Mouse (Mus musculus) liver, embryonic 11.5 days (tissue): ENCODE data around the gene Mical2. TPM values are rescaled to one million over a fixed set of nuclear protein-coding genes. Genes with fewer than 3 reads are reported as not detected.

Experiments
- ATAC-seq: fragments of 200-750 bp; cut with Nextera tagmentation; replicated peaks from 2 replicates; pipeline ENCODE4 v1.8.0; 2017; ENCODE audit warnings: moderate number of reproducible peaks, mild to moderate bottlenecking, moderate TSS enrichment, moderate library complexity; ENCODE audit not compliant: low FRiP score
- DNase-seq: peaks from one replicate; pipeline ENCODE4 v3.0.0-alpha.2; 2017; ENCODE audit warnings: low spot score
- H3K27ac ChIP-seq: fragments of 300-500 bp; sonication (generic); 2 replicates; pipeline ENCODE4 v1.5.1; 2014; ENCODE audit warnings: mild to moderate bottlenecking, low read depth, low read length, control low read depth
- H3K27me3 ChIP-seq: fragments of 300-500 bp; sonication (generic); replicated peaks from 2 replicates; pipeline ENCODE4 v1.6.1; 2014; ENCODE audit warnings: low read length, mixed read lengths; ENCODE audit not compliant: control insufficient read depth, insufficient read depth
- H3K36me3 ChIP-seq: fragments of 300-500 bp; sonication (generic); 2 replicates; pipeline ENCODE4 v1.6.1; 2014; ENCODE audit warnings: mild to moderate bottlenecking, low read length, moderate library complexity, mixed read lengths; ENCODE audit not compliant: control insufficient read depth, insufficient read depth
- H3K4me1 ChIP-seq: fragments of 300-500 bp; sonication (generic); replicated peaks from 2 replicates; pipeline ENCODE4 v1.6.1; 2014; ENCODE audit warnings: low read length, mixed read lengths; ENCODE audit not compliant: control insufficient read depth, insufficient read depth
- H3K4me2 ChIP-seq: fragments of 300-500 bp; sonication (generic); 2 replicates; pipeline ENCODE4 v1.6.1; 2014; ENCODE audit warnings: mild to moderate bottlenecking, control low read depth, moderate library complexity
- H3K4me3 ChIP-seq: fragments of 300-500 bp; sonication (generic); 2 replicates; pipeline ENCODE4 v1.5.1; 2014; ENCODE audit warnings: low read depth, low read length, control low read depth
- H3K9ac ChIP-seq: fragments of 300-500 bp; sonication (generic); 2 replicates; pipeline ENCODE4 v1.6.1; 2014; ENCODE audit warnings: low read depth, low read length, control low read depth
- H3K9me3 ChIP-seq: fragments of 300-500 bp; sonication (generic); 2 replicates; pipeline ENCODE4 v1.6.1; 2016; ENCODE audit warnings: low read length, inconsistent platforms, mixed read lengths; ENCODE audit not compliant: control insufficient read depth
- WGBS: fragments of 180-500 bp; shearing (Covaris S2); extraction: QIAGEN DNeasy Blood & Tissue Kit; methylation state at CpG from one replicate; pipeline ENCODE4 v1.1.7; 2014; 5-methylcytosine and 5-hydroxymethylcytosine counted together
- polyA plus RNA-seq: library from polyadenylated mRNA; unstranded; fragments of >200 nt; fragmentation: Nextera tagmentation; extraction: Ambion mirVana; gene quantifications from 2 replicates; pipeline ENCODE4 v1.2.1, GENCODE M21; 2014

The Mical2 gene
- polyA plus RNA-seq, 1 experiment from 2014 or later = 9.3 TPM

DNA sequence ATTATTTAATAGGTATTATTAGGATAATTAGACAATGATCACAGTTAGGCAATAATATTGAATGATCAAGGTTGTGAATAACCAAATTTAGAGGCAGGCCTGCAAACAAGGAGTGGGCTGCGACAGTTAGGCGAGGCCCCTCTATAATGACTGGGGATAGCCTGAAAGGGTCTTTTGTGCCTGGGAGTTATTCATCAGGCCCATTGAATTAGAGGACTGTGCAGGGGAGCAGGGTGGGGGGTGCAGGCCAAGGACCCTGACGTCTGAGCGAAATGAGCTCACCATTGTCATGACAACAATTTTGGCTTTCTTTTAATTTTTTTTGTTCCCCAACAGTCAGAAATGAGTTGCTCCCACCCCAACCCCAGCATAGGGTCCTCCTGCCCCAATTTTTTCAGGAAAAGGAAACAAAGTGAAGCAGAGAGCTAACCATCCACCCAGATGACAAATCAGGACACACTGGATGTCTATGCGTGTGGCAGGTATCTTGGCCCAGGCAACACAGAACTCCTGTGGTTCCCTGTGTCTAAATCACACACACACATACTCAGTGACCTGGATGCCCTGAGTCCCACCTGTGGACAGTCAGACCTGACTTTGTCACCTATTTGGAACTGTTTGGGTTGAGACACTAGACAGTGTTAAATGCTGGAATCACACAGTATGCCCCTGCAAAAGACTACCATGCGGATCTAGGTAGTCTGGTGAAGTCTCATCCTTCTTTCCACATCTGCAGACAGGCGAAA is 173.9 kb downstream of the Mical2 start:
- no peak overlapping the region for H3K4me2 ChIP-seq
- DNase-seq (no peak), ATAC-seq (no peak)
- WGBS = 72% methylated on average over 7 of the region's 7 CpGs
- H3K4me1 ChIP-seq = no peaks in the 10 kb centered on the region
- no peaks in the 10 kb centered on the region for H3K9me3 ChIP-seq
- H3K27me3 ChIP-seq = no peaks in the 10 kb centered on the region
- no peaks in the 10 kb centered on the region for H3K36me3 ChIP-seq
- H3K27ac ChIP-seq = no peak overlapping the region
- no peak overlapping the region for H3K9ac ChIP-seq
- no peak overlapping the region for H3K4me3 ChIP-seq

DNA sequence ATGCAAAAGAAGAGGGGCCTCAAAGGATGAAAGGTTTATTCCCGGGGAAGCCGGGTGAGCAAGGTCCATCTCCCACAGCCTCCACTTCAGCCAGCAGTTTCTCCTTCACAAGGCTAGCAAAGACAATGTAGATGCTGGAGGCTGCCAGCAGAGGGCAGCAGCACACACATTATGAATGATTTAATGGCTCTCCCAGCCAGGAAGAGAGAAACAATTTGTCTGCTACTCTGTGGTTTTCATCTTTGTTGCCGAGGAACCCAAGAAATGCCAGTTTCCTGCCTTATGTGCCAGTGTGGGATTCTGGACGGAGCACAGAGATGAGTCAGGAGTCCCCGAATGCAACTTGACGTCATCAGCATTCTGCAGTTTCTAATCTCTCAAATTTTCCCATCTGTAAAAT is 174.5 kb downstream of the Mical2 start:
- WGBS = 46% methylated on average over 6 of the region's 6 CpGs
- H3K36me3 ChIP-seq = no peaks in the 10 kb centered on the region
- DNase-seq (peak; percentile 57), ATAC-seq (no peak)
- no peaks in the 10 kb centered on the region for H3K27me3 ChIP-seq
- H3K4me2 ChIP-seq = no peak overlapping the region
- no peaks in the 10 kb centered on the region for H3K9me3 ChIP-seq
- H3K9ac ChIP-seq = no peak overlapping the region
- H3K27ac ChIP-seq = no peak overlapping the region
- H3K4me3 ChIP-seq = no peak overlapping the region
- no peaks in the 10 kb centered on the region for H3K4me1 ChIP-seq

- Histone ChIP-seq H3K36me3 (no peaks in the 10 kb centered on the region), H3K9ac (no peak overlapping the region), H3K4me1 (no peaks in the 10 kb centered on the region), H3K27me3 (no peaks in the 10 kb centered on the region), H3K4me2 (no peak overlapping the region), H3K4me3 (no peak overlapping the region), H3K27ac (no peak overlapping the region), H3K9me3 (no peaks in the 10 kb centered on the region)
- WGBS = 70% methylated on average over 2 of the region's 2 CpGs
- no peak for ATAC-seq
- no peak for DNase-seq
These were observed 179.4 kb downstream of the Mical2 start for GRCm38 (mm10) chr7:112405061-112405460.

DNA sequence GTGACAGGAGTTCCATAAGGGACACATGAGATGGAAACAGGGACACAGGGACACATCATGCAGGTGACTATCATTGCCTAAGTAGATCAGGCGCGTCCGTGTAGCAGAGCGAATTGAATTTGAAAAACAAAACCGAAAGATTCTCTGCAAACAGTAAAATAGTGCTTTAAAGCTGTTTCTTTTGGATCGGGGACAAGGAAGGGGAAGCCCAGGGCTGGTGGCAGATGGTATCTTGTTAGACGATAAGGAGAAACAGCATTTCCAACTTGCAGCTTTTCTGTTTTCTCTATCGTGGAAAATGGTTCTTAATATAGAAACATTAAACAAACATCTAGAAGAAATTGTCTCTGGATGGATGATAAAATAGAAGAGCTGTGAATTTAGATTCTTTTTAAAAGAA is 179.9 kb downstream of the Mical2 start:
- ATAC-seq = no peak
- WGBS = 71% methylated on average over 8 of the region's 8 CpGs
- H3K27me3 ChIP-seq = no peaks in the 10 kb centered on the region

DNA sequence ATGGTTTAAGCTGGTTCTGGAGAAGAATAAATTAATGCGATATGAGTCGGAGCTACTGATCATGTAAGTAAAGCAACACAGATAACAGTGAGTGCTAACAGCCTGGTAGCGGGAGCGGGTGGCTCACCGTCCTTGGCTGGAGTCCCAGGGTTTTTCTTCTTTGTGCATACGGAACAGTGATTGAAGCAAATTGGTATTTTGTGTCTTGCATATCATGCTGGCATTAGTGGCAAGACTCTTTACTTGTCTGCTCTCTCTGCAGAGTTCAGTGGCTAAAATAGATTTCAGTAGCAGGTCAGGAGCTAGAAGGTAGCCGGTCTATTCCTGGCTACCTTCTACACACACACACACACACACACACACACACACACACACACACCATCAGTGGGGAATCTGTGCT is 181.9 kb downstream of the Mical2 start:
- Histone ChIP-seq H3K4me2 (no peak overlapping the region), H3K36me3 (no peaks in the 10 kb centered on the region), H3K27ac (no peak overlapping the region), H3K27me3 (no peaks in the 10 kb centered on the region), H3K4me3 (no peak overlapping the region), H3K4me1 (no peaks in the 10 kb centered on the region), H3K9ac (no peak overlapping the region), H3K9me3 (no peaks in the 10 kb centered on the region)
- WGBS = 74% methylated on average over 7 of the region's 7 CpGs
- ATAC-seq = no peak
- DNase-seq = no peak

More for the DNA sequence above, 179.9 kb downstream of the Mical2 start:
- Histone ChIP-seq H3K27ac (no peak overlapping the region), H3K4me1 (no peaks in the 10 kb centered on the region), H3K36me3 (no peaks in the 10 kb centered on the region), H3K4me2 (no peak overlapping the region), H3K9ac (no peak overlapping the region), H3K4me3 (no peak overlapping the region), H3K9me3 (no peaks in the 10 kb centered on the region)
- no peak for DNase-seq

DNA sequence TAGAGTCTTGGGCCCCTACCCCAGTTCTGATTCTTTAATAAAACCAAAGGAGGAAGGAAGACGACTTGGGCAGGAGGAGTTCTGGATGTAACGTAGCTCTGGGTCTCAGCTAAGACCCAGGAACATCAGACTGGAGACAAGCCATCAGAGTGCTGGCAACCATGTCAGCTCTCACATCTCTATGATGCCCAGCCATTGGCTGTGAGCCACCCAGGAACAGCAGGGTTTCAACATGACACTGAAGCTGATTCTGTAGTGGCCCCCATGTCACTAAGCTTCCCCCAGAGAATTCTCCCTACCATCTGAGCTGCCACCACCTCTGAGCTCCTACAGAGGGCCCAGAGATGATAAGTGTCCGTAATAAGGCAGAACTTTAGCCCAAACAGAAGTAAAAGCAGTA is 184.3 kb downstream of the Mical2 start:
- H3K36me3 ChIP-seq = no peaks in the 10 kb centered on the region
- no peak overlapping the region for H3K27ac ChIP-seq
- no peak overlapping the region for H3K4me2 ChIP-seq
- no peak overlapping the region for H3K9ac ChIP-seq
- no peaks in the 10 kb centered on the region for H3K27me3 ChIP-seq
- H3K4me3 ChIP-seq = no peak overlapping the region
- H3K4me1 ChIP-seq = no peaks in the 10 kb centered on the region
- 62% methylated on average over 3 of the region's 3 CpGs for WGBS
- no peaks in the 10 kb centered on the region for H3K9me3 ChIP-seq
- DNase-seq = no peak
- no peak for ATAC-seq

GRCm38 (mm10) chr7:112413286-112413685 is 187.6 kb downstream of the Mical2 start:
- H3K36me3 ChIP-seq = no peaks in the 10 kb centered on the region
- no peak overlapping the region for H3K4me3 ChIP-seq
- no peak overlapping the region for H3K9ac ChIP-seq
- WGBS = 88% methylated on average over 6 of the region's 6 CpGs
- H3K4me2 ChIP-seq = no peak overlapping the region
- DNase-seq (no peak), ATAC-seq (no peak)
- H3K27me3 ChIP-seq = peaks cover 12% of the 10 kb centered on the region
- no peaks in the 10 kb centered on the region for H3K9me3 ChIP-seq
- H3K27ac ChIP-seq = no peak overlapping the region
- H3K4me1 ChIP-seq = no peaks in the 10 kb centered on the region

DNA sequence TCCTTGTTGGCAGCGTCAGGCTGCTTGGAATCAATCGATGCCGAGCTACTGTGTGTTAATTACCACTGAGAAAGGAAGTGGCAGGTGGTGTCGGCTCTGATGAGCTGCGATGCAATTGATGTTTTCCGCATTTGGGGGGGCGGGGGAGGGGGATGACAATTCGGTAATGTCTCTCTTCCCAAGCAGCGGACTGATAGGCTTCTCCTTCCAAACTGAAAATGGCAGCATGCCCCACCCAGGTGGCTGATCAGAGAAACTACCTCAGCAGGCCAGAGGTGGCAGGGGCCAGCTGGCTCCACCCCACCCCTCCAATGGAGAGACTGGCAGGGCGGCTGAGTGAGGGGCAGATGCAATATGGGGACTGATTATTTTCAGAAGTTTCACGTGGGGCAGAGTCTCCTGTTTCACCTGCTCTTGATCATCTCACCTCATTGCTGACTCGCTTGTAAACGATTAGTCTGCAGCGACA is 190.4 kb downstream of the Mical2 start:
- Histone ChIP-seq H3K9me3 (no peaks in the 10 kb centered on the region), H3K36me3 (no peaks in the 10 kb centered on the region), H3K4me2 (no peak overlapping the region), H3K27me3 (peaks cover 12% of the 10 kb centered on the region), H3K9ac (no peak overlapping the region), H3K4me1 (no peaks in the 10 kb centered on the region), H3K27ac (no peak overlapping the region), H3K4me3 (no peak overlapping the region)
- 21% methylated on average over 14 of the region's 14 CpGs for WGBS
- ATAC-seq (no peak), DNase-seq (no peak)
